12 mouse cellular contexts compared by ENCODE assay signal in genomic region chr10:68043973-68044372, GRCm38 (mm10).
DNase-seq lines count a peak whose midpoint lies in the region; ATAC-seq and TF ChIP-seq lines count a peak whose summit lies in the region.
"Had no signal": no experiment of that assay in that cellular context is flagged by ENCODE, and none has a peak within 500 bp of the region (broad histone marks: within the 10 kb centered on the region; RNA-seq: fewer than 3 reads in every experiment).

No protein-coding gene starts in this region.

- no peak overlapping the region for H3K4me2 ChIP-seq in hindbrain, embryonic 14.5 days (replicated peaks)
- H3K4me2 ChIP-seq: embryonic facial prominence, embryonic 15.5 days had no signal

- 24% methylated on average over 6 of the region's 6 CpGs for WGBS in hindbrain, embryonic 10.5 days
- WGBS in hindbrain, embryonic 14.5 days = 25% methylated on average over 6 of the region's 6 CpGs
- WGBS in kidney, adult 2 months = 71% methylated on average over 6 of the region's 6 CpGs

- no peaks in the 10 kb centered on the region for H3K27me3 ChIP-seq in hindbrain, embryonic 10.5 days (ENCODE audit: insufficient read depth, poor library complexity, severe bottlenecking)
- no peaks in the 10 kb centered on the region for H3K27me3 ChIP-seq in hindbrain, embryonic 14.5 days (ENCODE audit: control insufficient read depth, insufficient read depth, low read length)
- H3K27me3 ChIP-seq in kidney, adult 2 months (replicated peaks; ENCODE audit: control insufficient read depth, insufficient read depth, low read length) = no peaks in the 10 kb centered on the region
- H3K27me3 ChIP-seq: embryonic facial prominence, embryonic 15.5 days had no signal

- no peak for TF ChIP-seq POLR2A in kidney, adult 2 months (IDR thresholded peaks at IDR 0.05; ENCODE audit: low read depth, low read length)

- H3K9me3 ChIP-seq in hindbrain, embryonic 10.5 days = no peaks in the 10 kb centered on the region
- no peaks in the 10 kb centered on the region for H3K9me3 ChIP-seq in hindbrain, embryonic 14.5 days (ENCODE audit: control insufficient read depth, low read length)
- H3K9me3 ChIP-seq: embryonic facial prominence, embryonic 15.5 days had no signal

- TF ChIP-seq CTCF in kidney, adult 2 months (conservative IDR thresholded peaks at IDR 0.05; ENCODE audit: insufficient read depth, insufficient read length, low read depth, low read length) = no peak

- no peak overlapping the region for H3K9ac ChIP-seq in hindbrain, embryonic 14.5 days
- H3K9ac ChIP-seq: embryonic facial prominence, embryonic 15.5 days had no signal

- H3K4me1 ChIP-seq in hindbrain, embryonic 10.5 days (replicated peaks) = peaks cover 25% of the 10 kb centered on the region
- peaks cover 9% of the 10 kb centered on the region for H3K4me1 ChIP-seq in hindbrain, embryonic 14.5 days (replicated peaks; ENCODE audit: control insufficient read depth, insufficient read depth, low read length)
- H3K4me1 ChIP-seq in kidney, adult 2 months (ENCODE audit: control insufficient read depth, insufficient read depth, low read length) = no peaks in the 10 kb centered on the region
- H3K4me1 ChIP-seq: embryonic facial prominence, embryonic 15.5 days had no signal

- no peak overlapping the region for H3K4me3 ChIP-seq in hindbrain, embryonic 10.5 days
- H3K4me3 ChIP-seq in hindbrain, embryonic 14.5 days (replicated peaks; ENCODE audit: low read length) = no peak overlapping the region
- no peak overlapping the region for H3K4me3 ChIP-seq in kidney, adult 2 months (ENCODE audit: insufficient read depth, low read depth, low read length)
- H3K4me3 ChIP-seq: embryonic facial prominence, embryonic 15.5 days had no signal

- peaks cover 43% of the 10 kb centered on the region for H3K36me3 ChIP-seq in hindbrain, embryonic 10.5 days
- H3K36me3 ChIP-seq in hindbrain, embryonic 14.5 days (replicated peaks; ENCODE audit: control insufficient read depth, insufficient read depth) = no peaks in the 10 kb centered on the region
- no peaks in the 10 kb centered on the region for H3K36me3 ChIP-seq in kidney, adult 2 months (ENCODE audit: control insufficient read depth, insufficient read depth, low read length)
- H3K36me3 ChIP-seq: embryonic facial prominence, embryonic 15.5 days had no signal

- DNase-seq in hindbrain, embryonic 10.5 days (ENCODE audit: low spot score) = peak; percentile 47
- DNase-seq in hindbrain, embryonic 14.5 days (ENCODE audit: low spot score) = no peak
- peak; percentile 25 for DNase-seq in right cerebral cortex, postnatal 14 days
- no peak for DNase-seq in right cerebral cortex, adult 2 months (ENCODE audit: low spot score in 2 of 2)
- DNase-seq in embryo, embryonic 9.5 days (ENCODE audit: extremely low spot score) = peak; percentile 58
- DNase-seq in retina, postnatal 1 day = peak; percentile 60
- no peak for DNase-seq in adipocyte (ENCODE audit: low spot score)
- DNase-seq in kidney, adult 2 months = no peak
- DNase-seq: layer of hippocampus, adult 9-11 months; thymus, postnatal 36 days had no signal

- no peak for ATAC-seq in hindbrain, embryonic 14.5 days (ENCODE audit: low FRiP score)
- ATAC-seq: intestine, postnatal 0 days had no signal

- peak overlapping the region; percentile 62 for H3K27ac ChIP-seq in hindbrain, embryonic 10.5 days
- H3K27ac ChIP-seq in hindbrain, embryonic 14.5 days = no peak overlapping the region
- no peak overlapping the region for H3K27ac ChIP-seq in kidney, adult 2 months (ENCODE audit: insufficient read depth, low read depth, low read length)
- H3K27ac ChIP-seq: embryonic facial prominence, embryonic 15.5 days had no signal

Comparison
In these comparisons a context has a peak if more than half of its experiments do, and no peak if none do; other contexts are left out.
1. DNase-seq: peak in hindbrain, embryonic 10.5 days (single experiment), right cerebral cortex, postnatal 14 days (single experiment), embryo, embryonic 9.5 days (single experiment) and retina, postnatal 1 day (single experiment); none in hindbrain, embryonic 14.5 days (single experiment), right cerebral cortex, adult 2 months (0 of 2), adipocyte (single experiment) and kidney, adult 2 months (single experiment).